Mouse (Mus musculus) liver, adult 2 months (tissue): ENCODE measurements around the gene Pxk. TPM values are rescaled to one million over a fixed set of nuclear protein-coding genes. Genes with fewer than 3 reads are reported as not detected.

Experiments used
- DNase-seq: peaks from one replicate; pipeline ENCODE4 v3.0.0-alpha.2; 2011; ENCODE audit warnings: low read depth, low spot score; ENCODE audit errors: extremely low read depth
- H3K27ac ChIP-seq: fragments of 200-500 bp; replicated peaks from 2 replicates; pipeline ENCODE4 v1.5.1; 2012; ENCODE audit warnings: low read depth, mild to moderate bottlenecking, control low read depth, inconsistent platforms, low read length; ENCODE audit not compliant: insufficient read depth
- H3K27me3 ChIP-seq: fragments of 200-500 bp; 2 replicates; pipeline ENCODE4 v1.6.1; 2012; ENCODE audit warnings: mild to moderate bottlenecking, moderate library complexity, low read length, inconsistent platforms; ENCODE audit not compliant: control insufficient read depth, insufficient read depth
- H3K36me3 ChIP-seq: fragments of 200-500 bp; 2 replicates; pipeline ENCODE4 v1.6.1; 2012; ENCODE audit warnings: low read length, inconsistent platforms; ENCODE audit not compliant: control insufficient read depth, insufficient read depth
- H3K4me1 ChIP-seq: fragments of 200-500 bp; 2 replicates; pipeline ENCODE4 v1.6.1; 2011; ENCODE audit warnings: low read length; ENCODE audit not compliant: control insufficient read depth, insufficient read depth
- H3K4me3 ChIP-seq: fragments of 200-500 bp; 2 replicates; pipeline ENCODE4 v1.5.1; 2011; ENCODE audit warnings: low read depth, mild to moderate bottlenecking, control low read depth, low read length, moderate library complexity; ENCODE audit not compliant: insufficient read depth
- H3K79me2 ChIP-seq: fragments of 200-500 bp; 2 replicates; pipeline ENCODE4 v1.6.1; 2012; ENCODE audit warnings: inconsistent platforms, mild to moderate bottlenecking, low read length, moderate library complexity; ENCODE audit not compliant: control insufficient read depth, insufficient read depth
- H3K9ac ChIP-seq: fragments of 200-500 bp; 2 replicates; pipeline ENCODE4 v1.6.1; 2012; ENCODE audit warnings: low read depth, mild to moderate bottlenecking, control low read depth, inconsistent platforms, low read length
- CTCF ChIP-seq: fragments of 200-500 bp; IDR thresholded peaks from 2 replicates; pipeline ENCODE4 v1.5.1; 2011; ENCODE audit warnings: low read depth, low read length, control low read depth
- POLR2A ChIP-seq: fragments of 200-500 bp; IDR thresholded peaks from 2 replicates; pipeline ENCODE4 v1.6.1; 2011; ENCODE audit warnings: low read length, control low read depth; ENCODE audit not compliant: insufficient read depth; ENCODE audit errors: extremely low read depth
- WGBS: fragments of 180-500 bp; shearing (Covaris S2); methylation state at CpG from one replicate; pipeline ENCODE4 v1.1.7; 2018; 5-methylcytosine and 5-hydroxymethylcytosine counted together
- polyA plus RNA-seq: library from polyadenylated mRNA; depleted of rRNA; stranded (reverse); fragments of >200 nt; gene quantifications from 2 replicates; pipeline ENCODE4 v1.2.3, GENCODE M21; 2012
- total RNA-seq: library from RNA; depleted of rRNA; stranded (reverse); fragments of >200 nt; gene quantifications from 2 replicates; pipeline ENCODE4 v1.2.3, GENCODE M21; 2014

Pxk gene
- total and polyA plus RNA-seq, 2 experiments, result 17.5 to 18.4 TPM

DNA sequence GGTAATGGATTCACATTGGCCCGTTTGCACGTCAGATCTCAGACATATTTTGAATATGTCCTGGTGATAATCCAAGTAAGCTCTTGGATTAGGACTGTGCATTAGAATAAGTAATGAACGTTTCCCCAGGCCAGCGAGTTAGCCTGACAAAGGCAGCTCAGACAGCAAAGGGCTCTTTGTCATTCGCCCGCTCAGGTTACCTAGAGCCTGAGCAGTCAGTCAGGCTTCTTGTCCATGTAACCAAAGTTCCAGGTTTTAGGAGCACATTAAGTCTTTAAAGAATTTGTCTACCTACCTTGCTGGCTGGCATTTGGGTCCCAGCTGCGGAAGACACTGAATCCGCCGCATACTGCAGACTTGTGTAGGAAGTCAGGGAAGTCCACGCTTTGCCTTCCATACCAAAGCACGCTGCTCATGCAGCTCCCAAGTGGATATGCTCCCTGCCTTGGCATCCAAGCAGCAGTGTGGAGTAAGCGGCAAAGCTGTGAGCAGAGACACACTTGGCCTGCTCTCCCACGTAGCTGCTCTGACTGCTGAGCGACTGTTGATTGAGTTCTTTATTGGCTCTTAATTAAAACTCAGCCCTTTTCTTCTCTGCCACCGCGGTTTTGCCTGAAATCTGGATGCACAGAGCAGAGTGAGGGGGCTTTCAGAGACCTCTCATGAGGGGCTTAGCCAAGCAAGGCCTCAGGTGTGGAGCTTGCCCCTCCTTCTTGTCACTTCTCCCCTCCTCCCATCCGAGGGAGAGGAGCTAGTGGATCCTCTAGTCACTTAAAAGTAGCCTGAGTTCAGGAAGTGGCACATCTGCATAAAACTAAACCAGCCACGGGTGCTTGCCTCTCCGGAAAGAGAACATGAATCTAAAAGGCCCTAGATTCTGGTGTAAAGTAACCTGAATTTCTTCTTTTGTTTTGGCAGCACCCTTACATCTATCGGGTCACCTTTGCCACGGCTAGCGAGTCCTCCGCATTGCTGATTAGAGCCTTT, 42.0 kb downstream of the Pxk start:
- no peaks in the 10 kb centered on the region for H3K79me2 ChIP-seq
- WGBS, result 91% methylated on average over 23 of the region's 23 CpGs
- no peaks in the 10 kb centered on the region for H3K4me1 ChIP-seq
- DNase-seq, result no peak
- no peak overlapping the region for H3K4me3 ChIP-seq
- TF ChIP-seq CTCF (no peak), POLR2A (no peak)
- H3K27me3 ChIP-seq, result no peaks in the 10 kb centered on the region
- no peak overlapping the region for H3K9ac ChIP-seq
- no peak overlapping the region for H3K27ac ChIP-seq
- peaks cover 78% of the 10 kb centered on the region for H3K36me3 ChIP-seq

DNA sequence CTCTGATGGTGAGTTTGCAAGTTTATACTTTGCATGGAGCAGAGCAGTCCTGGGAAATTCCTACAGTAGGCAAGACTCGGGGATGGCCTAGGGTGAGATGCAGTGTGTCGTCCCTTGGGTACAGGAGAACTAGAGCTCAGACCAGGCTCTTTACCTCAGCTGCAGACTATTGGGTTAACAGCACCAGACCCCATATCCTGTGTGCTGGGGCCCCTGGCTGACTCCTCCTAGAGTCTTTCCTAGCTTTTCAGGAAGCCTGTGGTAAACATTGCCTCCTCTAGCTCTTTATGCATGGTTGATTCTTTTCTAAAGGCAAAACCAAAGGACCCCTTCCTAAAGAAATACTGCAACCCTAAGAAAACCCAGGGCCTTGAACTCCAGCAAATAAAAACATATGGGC, 43.1 kb downstream of the Pxk start:
- Histone ChIP-seq H3K27ac (no peak overlapping the region), H3K9ac (no peak overlapping the region), H3K36me3 (peaks cover 79% of the 10 kb centered on the region), H3K79me2 (no peaks in the 10 kb centered on the region), H3K4me1 (no peaks in the 10 kb centered on the region), H3K27me3 (no peaks in the 10 kb centered on the region), H3K4me3 (no peak overlapping the region)
- DNase-seq, result no peak
- 100% methylated on average over 2 of the region's 2 CpGs for WGBS
- TF ChIP-seq CTCF, result no peak
- no peak for TF ChIP-seq POLR2A

DNA sequence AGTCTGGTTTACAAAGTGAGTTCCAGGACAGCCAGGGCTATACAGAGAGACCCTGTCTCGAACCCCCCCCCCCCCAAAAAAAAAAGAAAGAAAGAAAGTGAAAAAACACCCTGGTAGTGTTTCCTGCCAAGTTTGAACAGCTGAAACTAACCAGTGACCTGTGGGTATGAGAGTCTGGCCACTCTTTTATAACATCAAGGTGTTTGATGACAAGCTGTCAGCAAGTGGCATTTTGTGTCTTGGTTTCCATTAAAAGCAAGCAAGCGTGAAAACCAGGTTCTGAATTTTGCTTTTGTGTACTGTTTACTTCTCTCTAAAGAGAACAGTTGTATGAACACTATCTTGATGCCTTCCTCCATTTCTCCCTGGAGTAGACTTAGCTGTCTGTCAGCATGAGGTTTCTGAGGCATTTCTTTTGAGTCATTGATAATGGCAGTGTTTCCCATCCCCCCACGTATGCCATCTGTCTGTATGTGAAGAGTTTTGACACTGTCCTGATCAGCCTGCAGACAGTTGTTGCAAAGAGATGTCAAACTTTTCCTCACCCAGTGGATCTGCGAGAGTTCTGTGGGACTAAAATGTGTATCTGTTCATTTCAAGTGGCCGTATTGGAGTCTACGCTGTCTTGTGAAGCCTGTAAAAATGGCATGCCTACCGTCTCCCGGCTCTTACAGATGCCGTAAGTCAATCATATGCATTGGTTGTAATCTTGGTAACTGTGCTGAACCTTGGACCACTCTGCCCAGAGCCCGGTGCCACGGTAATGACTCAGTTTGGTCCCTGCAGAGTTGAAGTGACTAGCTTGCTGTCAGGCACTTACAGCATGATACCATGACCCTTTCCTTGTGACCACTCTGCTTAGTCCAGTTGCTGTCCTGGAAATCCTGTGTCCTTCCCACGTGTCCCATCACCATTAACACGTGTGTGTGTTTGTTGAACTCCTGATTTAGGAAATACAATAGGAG, 47.9 kb downstream of the Pxk start:
- WGBS, result 90% methylated on average over 13 of the region's 13 CpGs
- no peak overlapping the region for H3K27ac ChIP-seq
- H3K4me1 ChIP-seq, result no peaks in the 10 kb centered on the region
- no peak overlapping the region for H3K9ac ChIP-seq
- TF ChIP-seq POLR2A, result no peak
- no peak for TF ChIP-seq CTCF
- H3K4me3 ChIP-seq, result no peak overlapping the region
- no peaks in the 10 kb centered on the region for H3K27me3 ChIP-seq
- no peak for DNase-seq
- no peaks in the 10 kb centered on the region; the same call in 1 of the 2 replicates for H3K79me2 ChIP-seq
- peaks cover 60% of the 10 kb centered on the region for H3K36me3 ChIP-seq

DNA sequence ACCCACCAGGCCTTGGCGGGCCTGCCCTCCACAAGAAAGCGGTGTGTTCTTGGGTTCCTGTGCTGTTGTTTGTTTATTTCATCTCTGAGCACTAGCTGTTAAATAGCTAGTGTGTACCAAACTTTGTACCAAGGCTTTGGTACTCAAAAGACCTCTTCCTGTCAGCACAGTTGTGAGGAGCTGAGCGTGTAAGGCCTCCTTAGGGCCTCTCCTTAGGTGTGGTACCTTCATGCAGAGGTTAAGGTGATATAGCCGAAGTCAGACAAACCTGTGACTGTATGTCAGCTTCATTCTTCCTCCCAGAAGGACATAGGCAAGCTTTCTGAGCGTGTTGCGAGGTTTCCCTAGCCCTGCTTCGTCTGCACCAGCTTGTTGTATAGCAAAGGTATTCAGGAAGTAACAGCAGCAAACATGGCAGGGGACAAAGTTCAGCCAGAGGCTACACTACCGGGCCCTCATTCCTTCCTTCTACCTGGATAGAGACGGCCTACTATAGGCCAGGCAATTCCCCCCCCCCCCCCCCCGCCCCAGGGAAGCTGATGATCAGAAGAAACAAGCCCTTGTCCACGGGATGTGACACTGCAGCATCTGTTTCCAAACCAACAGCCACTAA, 48.7 kb downstream of the Pxk start:
- WGBS, result 79% methylated on average over 11 of the region's 11 CpGs
- Histone ChIP-seq H3K4me1 (no peaks in the 10 kb centered on the region), H3K36me3 (peaks cover 60% of the 10 kb centered on the region), H3K27me3 (no peaks in the 10 kb centered on the region), H3K27ac (no peak overlapping the region), H3K4me3 (no peak overlapping the region), H3K9ac (no peak overlapping the region), H3K79me2 (no peaks in the 10 kb centered on the region; the same call in 1 of the 2 replicates)
- TF ChIP-seq POLR2A (no peak), CTCF (no peak)
- DNase-seq, result no peak

DNA sequence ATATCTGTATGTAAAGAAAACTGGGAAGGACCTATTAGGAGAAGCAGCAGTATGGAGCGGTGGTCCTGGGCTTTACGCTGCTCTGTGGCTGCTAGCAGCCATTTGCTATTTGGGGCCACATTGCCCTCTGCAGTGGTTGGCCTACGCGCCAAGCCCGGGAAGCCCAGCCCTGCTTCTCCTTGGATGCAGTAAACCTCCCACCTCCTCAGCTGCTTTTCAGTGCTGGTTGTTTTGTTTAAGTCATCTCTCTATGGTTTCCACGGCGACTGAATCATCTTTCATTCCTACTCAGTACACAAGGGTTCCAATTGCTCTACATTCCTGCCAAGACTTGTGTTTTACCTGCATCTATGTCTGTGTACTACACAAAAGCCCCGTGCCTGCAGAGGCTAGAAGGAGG, 50.8 kb downstream of the Pxk start:
- TF ChIP-seq POLR2A (no peak), CTCF (no peak)
- H3K36me3 ChIP-seq, result peaks cover 54% of the 10 kb centered on the region
- H3K27me3 ChIP-seq, result no peaks in the 10 kb centered on the region
- H3K79me2 ChIP-seq, result no peaks in the 10 kb centered on the region; the same call in 1 of the 2 replicates
- no peaks in the 10 kb centered on the region for H3K4me1 ChIP-seq
- H3K9ac ChIP-seq, result no peak overlapping the region
- no peak overlapping the region for H3K4me3 ChIP-seq
- 94% methylated on average over 8 of the region's 8 CpGs for WGBS
- no peak for DNase-seq
- H3K27ac ChIP-seq, result no peak overlapping the region
